Comparison of ENCODE assay signal across 10 mouse cellular contexts in genomic region chr13:59509644-59510366, GRCm38 (mm10).
DNase-seq lines count a peak whose midpoint lies in the region; ATAC-seq lines count a peak whose summit lies in the region.
"Had no signal": no experiment of that assay in that cellular context is flagged by ENCODE, and none has a peak within 500 bp of the region (broad histone marks: within the 10 kb centered on the region; RNA-seq: fewer than 3 reads in every experiment).

No protein-coding gene starts in this region.

- H3K4me2 ChIP-seq in embryonic facial prominence, embryonic 14.5 days (ENCODE audit: low read depth, low read length), result no peak overlapping the region
- no peak overlapping the region for H3K4me2 ChIP-seq in stomach, embryonic 14.5 days (replicated peaks; ENCODE audit: low read depth, low read length)
- no peak overlapping the region for H3K4me2 ChIP-seq in hindbrain, embryonic 14.5 days (replicated peaks)
- H3K4me2 ChIP-seq: forebrain, embryonic 15.5 days; midbrain, embryonic 13.5 days had no signal

- no peak overlapping the region for H3K9ac ChIP-seq in embryonic facial prominence, embryonic 14.5 days (ENCODE audit: low read depth, low read length)
- H3K9ac ChIP-seq in stomach, embryonic 14.5 days (replicated peaks; ENCODE audit: low read depth, low read length), result no peak overlapping the region
- no peak overlapping the region for H3K9ac ChIP-seq in hindbrain, embryonic 14.5 days
- H3K9ac ChIP-seq: forebrain, embryonic 15.5 days; midbrain, embryonic 13.5 days had no signal

- peaks cover 4% of the 10 kb centered on the region; the same call in 1 of the 2 replicates for H3K4me1 ChIP-seq in embryonic facial prominence, embryonic 14.5 days (ENCODE audit: control insufficient read depth, insufficient read depth, low read length)
- peaks cover 3% of the 10 kb centered on the region; the same call in 1 of the 2 replicates for H3K4me1 ChIP-seq in stomach, embryonic 14.5 days (ENCODE audit: control insufficient read depth, insufficient read depth, low read length)
- no peaks in the 10 kb centered on the region for H3K4me1 ChIP-seq in hindbrain, embryonic 14.5 days (replicated peaks; ENCODE audit: control insufficient read depth, insufficient read depth, low read length)
- H3K4me1 ChIP-seq: midbrain, embryonic 13.5 days had no signal

- no peak overlapping the region for H3K4me3 ChIP-seq in embryonic facial prominence, embryonic 14.5 days (ENCODE audit: low read depth, low read length)
- H3K4me3 ChIP-seq in stomach, embryonic 14.5 days (ENCODE audit: low read depth, low read length), result no peak overlapping the region
- H3K4me3 ChIP-seq in hindbrain, embryonic 14.5 days (replicated peaks; ENCODE audit: low read length), result no peak overlapping the region
- H3K4me3 ChIP-seq: forebrain, embryonic 15.5 days; midbrain, embryonic 13.5 days had no signal

- peak; percentile 92 for ATAC-seq in embryonic facial prominence, embryonic 14.5 days (ENCODE audit: low read depth)
- peak; percentile 23; the same call in 1 of the 2 replicates for ATAC-seq in stomach, embryonic 14.5 days (ENCODE audit: insufficient number of reproducible peaks, insufficient read depth, low FRiP score, low read depth)
- no peak for ATAC-seq in hindbrain, embryonic 14.5 days (ENCODE audit: low FRiP score)
- ATAC-seq: forebrain, embryonic 15.5 days; midbrain, embryonic 13.5 days had no signal

- no peaks in the 10 kb centered on the region for H3K27me3 ChIP-seq in embryonic facial prominence, embryonic 14.5 days (replicated peaks; ENCODE audit: control insufficient read depth, insufficient read depth, low read length)
- no peaks in the 10 kb centered on the region for H3K27me3 ChIP-seq in stomach, embryonic 14.5 days (ENCODE audit: control insufficient read depth, insufficient read depth, low read length)
- H3K27me3 ChIP-seq in hindbrain, embryonic 14.5 days (ENCODE audit: control insufficient read depth, insufficient read depth, low read length), result no peaks in the 10 kb centered on the region
- H3K27me3 ChIP-seq: forebrain, embryonic 15.5 days; midbrain, embryonic 13.5 days had no signal

- WGBS in embryonic facial prominence, embryonic 14.5 days, result 50% methylated on average over 10 of the region's 10 CpGs
- WGBS in stomach, embryonic 14.5 days, result 56% methylated on average over 10 of the region's 10 CpGs
- 76% methylated on average over 10 of the region's 10 CpGs for WGBS in hindbrain, embryonic 14.5 days

- DNase-seq in spleen, adult 12 weeks (ENCODE audit: low spot score), result peak; percentile 8
- no peak for DNase-seq in spleen, postnatal 4 days (ENCODE audit: low spot score in 2 of 2)
- DNase-seq in embryonic facial prominence, embryonic 14.5 days (ENCODE audit: low spot score), result peak; percentile 71
- DNase-seq in lung, adult 18-20 months, result peak; percentile 76 to 82
- no peak for DNase-seq in hindbrain, embryonic 14.5 days (ENCODE audit: low spot score)
- DNase-seq in adrenal gland, postnatal 10 days, result no peak
- DNase-seq: cerebellum, postnatal 10 days had no signal

- no peak overlapping the region for H3K27ac ChIP-seq in embryonic facial prominence, embryonic 14.5 days (replicated peaks; ENCODE audit: low read depth, low read length)
- H3K27ac ChIP-seq in stomach, embryonic 14.5 days (ENCODE audit: low read length), result no peak overlapping the region
- no peak overlapping the region for H3K27ac ChIP-seq in hindbrain, embryonic 14.5 days
- H3K27ac ChIP-seq: forebrain, embryonic 15.5 days; midbrain, embryonic 13.5 days had no signal

- H3K36me3 ChIP-seq in embryonic facial prominence, embryonic 14.5 days (ENCODE audit: control insufficient read depth, insufficient read depth, low read length), result peaks cover 7% of the 10 kb centered on the region
- no peaks in the 10 kb centered on the region for H3K36me3 ChIP-seq in stomach, embryonic 14.5 days (ENCODE audit: control insufficient read depth, insufficient read depth, low read length)
- peaks cover 32% of the 10 kb centered on the region for H3K36me3 ChIP-seq in hindbrain, embryonic 14.5 days (replicated peaks; ENCODE audit: control insufficient read depth, insufficient read depth)

- H3K9me3 ChIP-seq in embryonic facial prominence, embryonic 14.5 days (ENCODE audit: control insufficient read depth, low read length), result no peaks in the 10 kb centered on the region
- no peaks in the 10 kb centered on the region for H3K9me3 ChIP-seq in stomach, embryonic 14.5 days (ENCODE audit: control insufficient read depth, low read depth, low read length)
- no peaks in the 10 kb centered on the region for H3K9me3 ChIP-seq in hindbrain, embryonic 14.5 days (ENCODE audit: control insufficient read depth, low read length)
- H3K9me3 ChIP-seq: forebrain, embryonic 15.5 days; midbrain, embryonic 13.5 days had no signal

Comparison
In these comparisons a context has a peak if more than half of its experiments do, and no peak if none do; other contexts are left out.
1. DNase-seq: peak in spleen, adult 12 weeks (single experiment), embryonic facial prominence, embryonic 14.5 days (single experiment) and lung, adult 18-20 months (2 of 2); none in spleen, postnatal 4 days (0 of 2), hindbrain, embryonic 14.5 days (single experiment) and adrenal gland, postnatal 10 days (single experiment).